Mouse (Mus musculus) heart, postnatal 4 days (tissue): Measurements from ENCODE around the gene Sh3pxd2b. TPM values are rescaled to one million over a fixed set of nuclear protein-coding genes. Genes with fewer than 3 reads are reported as not detected.

Experiments used
- DNase-seq: peaks from one replicate; pipeline ENCODE4 v3.0.0; 2021
- total RNA-seq, 2 experiments: library from RNA; stranded (reverse); gene quantifications; 2 replicates each; pipeline ENCODE4 v1.2.3; 2021

Sh3pxd2b gene
- 10 to 100 TPM; 30.1 to 31.0 TPM for total RNA-seq

DNA sequence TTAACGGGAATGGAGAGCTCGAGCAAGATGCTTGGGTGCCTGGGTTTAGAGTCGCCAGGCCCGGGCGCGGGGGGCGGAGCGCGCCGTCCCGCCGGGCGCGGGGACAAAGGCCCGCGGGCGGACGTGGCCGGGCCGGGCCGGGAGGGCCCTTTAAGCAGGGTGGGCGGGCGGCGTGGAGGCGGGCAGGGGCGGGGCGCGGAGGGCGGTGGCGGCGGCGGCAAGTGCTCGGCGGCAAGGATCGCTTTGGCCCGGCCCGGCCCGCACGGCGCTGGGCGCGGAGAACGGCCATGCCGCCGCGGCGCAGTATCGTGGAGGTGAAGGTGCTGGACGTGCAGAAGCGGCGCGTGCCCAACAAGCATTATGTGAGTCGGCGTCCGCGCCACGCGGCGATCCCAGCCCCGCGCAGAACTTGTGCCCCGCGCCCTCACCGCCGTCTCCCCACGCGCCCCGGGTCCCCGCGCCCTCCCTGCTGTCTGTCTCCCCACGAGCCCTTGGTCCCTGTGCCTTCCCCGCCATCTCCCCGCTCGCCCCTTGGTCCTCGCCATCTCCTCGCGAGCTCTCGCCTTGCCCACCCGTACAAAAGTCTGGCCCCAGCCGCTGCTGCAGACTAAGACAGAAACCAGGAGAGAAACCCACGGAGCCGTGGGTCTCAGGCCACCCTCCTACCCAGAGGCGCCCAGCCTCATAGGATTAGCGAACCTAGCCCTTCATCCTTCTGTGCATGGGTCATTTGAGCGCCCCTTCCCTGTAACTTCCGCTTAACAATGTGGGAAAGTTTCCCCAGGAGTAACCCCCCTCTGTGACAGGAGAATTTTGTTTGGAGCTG is at the start of gene Sh3pxd2b:
Gene Sh3pxd2b, plus strand, starts transcription at position 214 of the 826 bp plus-strand sequence.
- peak; percentile 80 for DNase-seq

DNA sequence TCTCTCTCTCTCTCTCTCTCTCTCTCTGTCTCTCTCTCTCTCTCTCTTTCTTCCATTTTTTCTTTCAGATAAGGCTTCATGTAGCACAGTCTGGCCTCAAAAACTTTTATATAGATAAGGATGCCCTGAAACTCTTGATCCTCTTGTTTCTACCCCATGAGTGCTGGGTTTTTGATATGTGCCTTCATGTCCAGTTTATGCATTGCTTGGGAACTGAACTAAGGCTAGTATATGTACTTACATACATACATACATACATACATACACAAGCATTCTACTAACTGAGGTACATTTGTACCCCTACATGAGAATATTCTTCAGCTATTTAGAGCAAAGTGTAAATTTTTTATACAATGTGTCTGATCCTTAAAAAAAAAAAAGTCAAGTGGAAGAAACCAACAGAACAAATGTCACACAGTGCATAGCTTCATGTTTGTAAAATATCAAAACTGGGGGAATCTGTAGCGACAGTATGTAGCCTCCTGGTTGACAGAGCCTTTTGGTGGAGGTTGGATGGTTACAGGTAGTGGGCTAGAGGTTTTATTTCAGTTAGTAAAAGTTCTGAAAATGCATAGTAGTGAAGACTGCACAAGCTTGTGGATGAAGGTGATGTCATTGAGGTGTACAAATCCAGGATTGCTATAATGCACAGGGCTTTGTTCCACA is 49.6 kb upstream of the Sh3pxd2b start:
- DNase-seq = no peak

DNA sequence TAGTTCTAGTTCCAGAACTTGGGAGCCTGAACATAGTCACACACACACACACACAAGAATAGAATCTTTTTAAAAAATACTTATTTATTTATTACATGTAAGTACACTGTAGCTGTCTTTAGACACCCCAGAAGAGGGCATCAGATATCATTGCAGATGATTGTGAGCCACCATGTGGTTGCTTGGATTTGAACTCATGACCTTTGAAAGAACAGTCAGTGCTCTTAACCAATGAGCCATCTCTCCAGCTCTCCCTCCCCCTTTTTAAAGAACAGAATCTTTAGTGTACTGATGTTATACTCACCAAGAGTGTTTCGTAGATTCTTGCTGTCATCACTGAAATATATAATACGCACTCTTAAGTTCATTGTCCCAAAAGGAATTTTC is 49.1 kb upstream of the Sh3pxd2b start:
- no peak for DNase-seq

DNA sequence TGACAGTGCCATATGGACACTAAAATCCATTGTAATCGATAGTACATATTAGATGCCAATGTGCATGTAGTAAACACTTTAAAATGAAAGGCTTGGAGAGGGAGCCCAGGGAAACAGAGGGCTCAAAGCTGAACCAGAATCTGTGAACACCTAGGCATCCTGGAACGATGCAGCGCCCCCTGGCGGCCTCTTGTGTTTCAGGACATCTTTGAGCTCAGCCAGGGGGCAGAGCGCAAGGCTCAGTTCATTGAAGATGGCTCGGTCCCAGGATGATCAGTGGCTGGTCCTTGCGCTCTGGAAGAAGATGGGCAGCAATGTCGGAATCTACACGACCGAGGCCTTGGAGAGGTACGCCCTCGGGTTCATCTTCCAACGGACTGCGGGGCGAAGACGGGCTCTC is 47.8 kb upstream of the Sh3pxd2b start, which contains the start of gene Hbq1a:
Gene Hbq1a, plus strand, starts transcription at position 205 of the 400 bp plus-strand sequence.
- peak; percentile 73 for DNase-seq

DNA sequence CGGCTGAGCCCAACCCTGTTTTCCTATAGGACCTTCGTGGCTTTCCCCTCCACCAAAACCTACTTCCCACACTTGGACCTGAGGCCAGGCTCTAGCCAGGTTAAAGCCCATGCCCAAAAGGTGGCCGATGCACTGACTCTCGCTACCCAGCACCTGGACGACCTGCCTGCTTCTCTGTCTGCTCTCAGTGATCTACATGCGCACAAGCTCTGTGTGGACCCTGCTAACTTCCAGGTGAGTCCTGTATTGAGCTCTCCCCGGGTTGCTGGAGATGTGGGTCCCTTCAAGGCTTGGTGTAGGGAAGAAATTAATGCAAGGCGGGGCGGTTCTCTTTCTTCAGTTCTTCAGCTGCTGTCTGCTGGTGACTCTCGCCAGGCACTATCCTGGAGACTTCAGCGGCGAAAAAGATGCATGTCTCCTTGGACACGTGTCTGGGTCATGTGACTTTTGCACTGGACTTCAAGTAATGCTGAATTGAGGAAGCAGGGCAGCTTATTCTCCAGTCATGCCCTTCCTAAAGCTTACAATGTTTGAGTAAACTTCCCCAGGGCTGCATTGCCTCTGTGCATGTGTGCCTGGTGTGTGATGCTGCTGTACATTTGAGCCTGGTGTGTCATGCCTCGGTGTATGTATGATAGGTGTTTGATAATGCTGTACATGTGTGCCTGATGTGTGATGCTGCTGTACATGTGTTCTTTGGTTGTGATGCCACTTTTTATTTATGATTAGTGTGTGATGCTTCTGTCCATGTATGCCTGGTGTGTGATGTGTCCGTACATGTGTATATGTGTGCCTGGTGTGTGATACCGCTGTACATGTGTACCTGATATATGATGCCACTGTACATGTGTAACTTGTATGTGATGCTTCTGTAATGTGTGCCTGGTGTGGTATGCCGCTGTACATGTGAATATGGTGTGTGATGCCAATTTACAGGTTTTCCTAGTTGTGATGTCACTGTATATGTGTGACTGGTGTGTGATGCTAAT is 47.0 kb upstream of the Sh3pxd2b start:
- DNase-seq = no peak

DNA sequence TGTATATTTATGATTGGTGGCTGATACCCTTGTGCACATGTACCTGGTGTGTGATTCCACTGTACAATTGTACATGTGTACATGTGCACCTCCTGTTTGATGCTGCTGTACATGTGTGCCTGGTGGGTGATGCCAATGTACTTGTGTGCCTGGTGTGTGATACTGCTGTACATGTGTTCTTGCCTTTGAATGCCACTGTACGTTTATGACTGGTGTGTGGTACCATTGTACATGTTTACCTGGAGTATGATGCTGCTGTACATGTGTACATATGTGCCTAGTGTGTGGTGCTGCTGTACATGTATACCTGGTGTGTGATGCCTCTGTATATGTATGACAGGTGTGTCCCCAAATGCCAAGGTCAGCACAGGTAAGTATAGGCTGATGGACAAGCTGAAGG is 46.1 kb upstream of the Sh3pxd2b start:
- no peak for DNase-seq

DNA sequence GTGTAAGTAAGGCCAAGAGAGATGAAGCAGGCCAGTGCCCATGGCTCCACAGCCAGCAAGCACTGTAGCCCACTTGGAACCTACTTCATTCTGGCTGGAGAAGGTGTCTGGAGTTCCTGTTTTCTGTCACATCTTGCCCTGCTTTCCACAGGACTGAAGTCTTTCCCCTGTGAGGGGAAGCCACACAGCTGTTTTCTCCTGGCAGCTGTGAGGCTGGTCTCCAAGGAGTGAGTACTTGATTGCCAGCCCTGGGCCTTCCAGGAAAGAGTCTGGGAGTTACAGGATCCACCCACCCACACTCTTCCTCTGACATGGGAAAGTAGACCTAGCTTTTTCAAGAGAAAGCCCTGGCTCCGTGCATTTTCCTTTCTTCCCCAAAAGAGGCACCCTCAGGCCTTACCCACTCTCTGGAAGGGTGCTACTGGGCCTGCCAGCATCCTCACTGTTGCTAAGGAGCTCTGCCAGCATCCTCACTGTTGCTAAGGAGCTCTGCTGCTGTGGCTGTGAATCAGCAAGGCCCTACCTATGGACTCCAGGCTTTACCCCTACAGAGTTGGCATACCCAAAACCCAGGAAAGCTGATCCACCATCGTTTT is 44.7 kb upstream of the Sh3pxd2b start:
- DNase-seq = peak; percentile 43

DNA sequence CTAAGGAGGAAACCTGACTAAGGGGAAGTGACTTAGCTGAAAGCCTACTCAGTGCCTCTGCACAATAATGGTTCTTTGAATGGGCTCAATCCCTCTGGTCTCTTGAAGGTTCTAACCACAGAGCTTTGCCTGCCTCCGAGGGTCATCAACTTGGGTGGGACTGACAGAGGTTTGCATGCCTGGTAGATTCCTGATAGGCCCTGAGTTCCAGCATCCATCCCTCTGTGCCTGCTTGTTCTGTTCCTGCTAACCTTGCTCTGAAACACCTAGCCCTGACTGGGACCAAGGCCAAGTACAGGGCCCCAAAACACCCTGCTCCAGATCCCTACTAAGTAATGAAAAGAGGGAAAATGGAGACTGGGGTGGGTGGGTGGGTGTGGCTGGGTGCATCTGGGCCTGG is 44.2 kb upstream of the Sh3pxd2b start:
- no peak for DNase-seq

DNA sequence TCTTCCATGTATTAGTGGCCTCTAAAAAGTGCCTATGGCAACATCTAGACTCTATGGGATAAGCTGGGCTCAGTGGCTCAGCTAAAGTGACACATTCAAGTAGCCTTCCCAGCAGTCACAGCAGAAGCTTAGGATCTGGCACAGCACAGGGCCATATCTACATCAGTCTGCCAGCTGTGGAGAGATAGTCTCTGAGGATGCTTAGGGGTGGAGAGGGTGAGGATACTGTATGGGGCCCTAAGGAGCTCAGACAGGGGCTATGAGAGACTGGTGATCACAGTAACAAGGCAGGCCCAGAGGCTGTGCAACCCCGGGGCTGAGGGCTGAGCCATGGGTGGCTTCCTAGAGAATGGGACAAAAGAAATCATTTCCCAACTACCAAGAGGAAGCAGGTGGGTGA is 40.6 kb upstream of the Sh3pxd2b start:
- no peak for DNase-seq

DNA sequence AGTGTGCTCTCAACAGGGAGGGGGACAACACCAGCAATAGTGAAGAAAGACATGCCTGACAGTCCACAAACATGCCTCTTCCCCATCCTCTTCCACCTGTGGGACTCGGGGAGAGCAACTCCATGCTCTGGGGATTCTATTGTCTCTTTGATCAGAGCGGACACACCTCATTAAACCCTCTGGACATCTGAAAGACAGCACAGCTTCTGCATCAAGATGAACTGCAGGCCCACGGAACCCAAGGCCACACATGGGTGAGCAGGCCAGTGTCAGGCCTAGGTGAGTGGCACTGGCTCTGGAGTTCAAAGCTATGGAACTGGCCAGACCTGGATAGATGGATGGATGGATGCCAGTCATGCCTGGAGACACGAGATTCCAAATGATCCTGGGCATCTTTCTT is 38.2 kb upstream of the Sh3pxd2b start:
- no peak for DNase-seq

DNA sequence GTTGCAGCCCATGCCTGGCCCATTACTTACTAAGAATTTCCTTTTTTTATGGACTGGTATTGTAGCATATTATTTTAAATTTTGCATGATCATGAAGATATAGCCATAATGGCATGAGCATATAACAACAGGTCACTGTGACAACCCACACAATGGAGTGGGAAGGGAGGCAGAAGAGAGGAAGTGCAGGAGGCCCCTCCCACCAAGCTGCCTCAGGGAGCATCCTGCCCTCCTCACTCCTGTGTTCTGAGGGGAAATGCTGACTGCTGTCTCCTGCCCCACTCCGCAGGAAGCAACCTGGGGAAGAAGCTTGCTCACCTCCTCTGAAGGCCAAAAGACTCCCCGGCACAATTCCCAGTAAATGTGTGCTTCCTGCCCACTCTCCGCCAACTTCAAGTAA is 37.7 kb upstream of the Sh3pxd2b start:
- no peak for DNase-seq

DNA sequence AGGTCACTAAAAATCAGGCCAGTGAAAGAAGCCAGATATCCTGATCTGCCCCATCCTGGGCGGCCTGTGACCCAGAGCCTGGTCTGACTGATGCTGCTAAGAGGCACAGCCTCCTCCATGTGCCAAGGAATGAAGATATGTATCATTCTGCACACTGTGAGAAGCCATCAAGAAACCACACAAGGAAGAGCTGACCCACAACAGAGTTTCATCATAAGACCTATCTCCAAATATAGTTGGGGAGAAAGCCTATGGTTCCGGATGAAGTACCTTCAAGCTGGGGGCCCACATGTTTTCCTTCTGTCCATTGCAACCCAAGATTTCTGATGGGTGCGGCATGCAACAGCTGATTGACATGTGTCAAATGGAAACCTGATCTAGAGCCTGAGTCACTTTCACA is 31.6 kb upstream of the Sh3pxd2b start:
- no peak for DNase-seq

DNA sequence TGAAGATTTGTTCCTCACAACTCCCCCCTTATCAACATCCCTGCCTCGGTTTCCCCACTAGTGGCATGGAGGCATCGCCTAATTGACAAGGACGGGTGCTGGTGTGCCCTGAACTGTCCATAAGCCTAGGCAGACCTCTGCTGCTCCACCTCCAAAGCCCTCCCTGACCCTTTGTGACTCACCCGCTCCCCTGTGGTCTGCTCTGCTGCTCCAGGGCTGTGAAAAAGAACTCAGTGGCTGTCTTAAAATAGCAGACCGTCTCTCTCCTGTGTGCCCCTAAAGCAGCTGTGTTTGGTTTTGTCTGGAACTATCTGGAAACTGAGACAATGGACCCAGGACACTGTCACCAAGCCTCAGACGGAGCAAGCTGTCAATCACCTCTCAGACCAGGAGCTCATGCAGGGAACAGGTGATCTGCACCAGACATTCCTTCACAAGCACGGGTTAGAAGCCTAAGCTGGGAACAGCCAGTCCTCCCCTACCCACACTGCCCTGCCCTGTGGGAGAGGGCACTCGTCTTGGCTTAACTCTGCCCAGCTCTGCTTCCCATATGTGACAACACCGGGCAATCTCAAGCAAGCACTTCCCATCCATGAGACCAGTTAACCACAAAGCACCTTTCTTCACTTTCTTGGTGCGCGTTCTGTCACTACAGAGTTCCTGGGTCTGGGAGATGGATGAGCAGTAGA is 27.0 kb upstream of the Sh3pxd2b start:
- DNase-seq = no peak

DNA sequence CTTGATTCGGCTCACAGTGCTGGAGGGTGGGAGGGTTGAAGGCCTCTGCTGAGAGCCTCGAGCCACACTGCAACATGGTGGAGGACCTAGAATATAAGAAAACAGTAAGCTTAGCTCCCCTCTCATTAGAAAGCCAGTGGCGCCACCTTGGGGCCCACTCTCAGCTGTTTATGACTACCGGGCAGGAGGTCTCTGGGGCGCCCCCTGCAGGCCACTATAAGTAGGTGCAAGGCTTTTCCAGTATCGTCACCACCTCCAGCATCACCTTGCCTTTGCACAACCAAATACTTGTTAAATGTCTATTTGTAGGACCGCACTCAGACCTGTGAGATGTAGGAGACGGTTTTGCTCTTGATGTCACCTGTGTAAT is 26.4 kb upstream of the Sh3pxd2b start:
- peak; percentile 78 for DNase-seq

DNA sequence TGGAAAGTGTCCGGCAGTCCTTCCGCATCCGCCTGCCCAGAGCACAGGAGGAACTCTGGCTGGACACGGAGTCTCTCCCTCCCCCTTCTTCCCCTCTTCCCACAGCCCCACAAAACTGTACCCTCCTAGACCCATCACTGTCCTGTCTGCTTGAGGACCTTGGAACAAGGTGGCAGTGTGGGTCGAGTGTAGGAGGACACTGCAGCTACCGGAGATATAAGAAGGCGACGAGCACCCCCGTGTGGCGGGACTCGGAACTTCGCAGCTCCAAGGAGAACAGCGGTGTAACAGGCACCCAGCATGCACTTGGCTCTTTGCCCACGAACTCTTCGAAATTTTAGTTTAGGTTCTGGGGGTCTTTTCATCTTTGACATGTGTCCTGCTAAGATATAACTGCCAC is 23.0 kb upstream of the Sh3pxd2b start:
- DNase-seq = peak; percentile 92

DNA sequence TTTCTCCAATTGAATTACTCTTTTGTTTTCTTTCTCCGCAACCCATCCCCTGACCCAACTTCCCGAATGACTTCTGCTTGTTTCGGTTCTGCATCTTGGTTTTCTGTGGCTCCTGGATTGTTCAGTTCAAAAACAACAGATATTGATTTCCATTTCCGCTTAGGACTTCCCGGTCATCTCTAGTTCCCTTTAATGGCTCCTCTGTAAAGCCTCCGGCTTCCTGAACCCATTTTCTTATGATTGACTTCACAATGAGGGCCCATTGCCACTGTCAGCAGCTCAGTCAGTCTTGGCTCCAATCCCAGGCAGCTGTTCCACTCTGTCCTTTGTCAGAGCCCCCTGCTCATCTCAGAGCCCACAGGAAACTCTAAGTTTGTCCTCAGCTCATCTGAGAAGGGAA is 16.5 kb upstream of the Sh3pxd2b start:
- peak; percentile 55 for DNase-seq

DNA sequence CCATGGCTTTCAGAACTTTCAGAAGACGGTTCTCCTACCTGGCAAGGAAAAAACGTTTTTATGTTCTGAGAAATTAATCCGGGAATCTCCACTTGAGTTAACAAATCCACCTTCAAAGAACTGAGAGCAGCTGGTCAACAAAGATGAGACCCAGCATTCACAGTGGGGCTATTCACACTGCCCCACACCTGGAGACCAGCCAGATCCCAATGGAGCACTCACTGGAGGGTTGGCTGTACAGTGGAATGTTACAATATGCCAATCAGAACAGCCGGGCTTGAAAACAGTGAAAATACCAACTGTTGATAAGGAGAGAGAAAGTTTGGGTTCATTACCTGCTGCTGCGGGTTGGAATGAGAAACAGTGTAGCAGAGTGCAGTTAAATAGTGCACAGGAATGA is 15.8 kb upstream of the Sh3pxd2b start:
- DNase-seq = no peak

DNA sequence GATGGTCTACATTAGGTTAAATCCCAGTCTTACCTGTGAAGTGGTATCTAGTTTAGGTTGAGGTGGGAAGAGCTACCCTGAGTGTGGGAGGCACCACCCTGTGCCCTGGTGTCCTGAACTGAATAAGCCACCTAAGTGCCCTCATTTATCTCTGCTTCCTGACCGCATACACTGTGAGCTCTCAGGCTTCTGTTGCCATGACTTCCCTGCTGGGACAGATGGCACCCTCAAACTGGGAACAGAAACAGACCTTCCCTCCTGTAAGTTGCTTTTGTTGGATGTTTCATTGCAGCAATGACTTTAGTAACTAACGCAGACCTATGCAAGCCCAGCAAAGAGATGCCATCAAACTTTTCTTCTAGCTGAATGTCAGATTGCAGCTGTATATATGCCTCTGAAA is 14.4 kb upstream of the Sh3pxd2b start:
- DNase-seq = no peak

DNA sequence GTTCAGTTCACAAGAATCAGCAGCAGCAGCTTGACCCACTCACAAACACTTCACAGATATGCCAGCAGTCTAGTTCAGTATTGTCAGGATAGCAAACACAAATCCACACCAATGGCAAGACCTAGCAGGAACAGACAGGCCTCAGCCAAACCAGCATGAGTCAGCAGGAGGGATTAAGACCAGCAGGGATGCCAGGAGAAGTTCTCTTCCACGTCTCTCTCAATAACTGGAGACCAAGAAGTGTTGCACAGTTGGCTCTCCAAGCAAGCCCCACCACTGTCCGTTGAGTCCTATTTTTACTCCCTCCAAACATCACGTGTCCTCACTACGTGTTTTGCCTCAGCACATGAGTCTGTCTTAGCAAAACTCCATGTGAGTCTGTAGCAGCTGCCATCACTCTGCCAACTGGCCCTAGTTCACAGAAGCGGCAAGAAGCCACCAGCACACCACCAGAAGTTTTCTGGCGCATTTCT is 11.1 kb upstream of the Sh3pxd2b start:
- no peak for DNase-seq

DNA sequence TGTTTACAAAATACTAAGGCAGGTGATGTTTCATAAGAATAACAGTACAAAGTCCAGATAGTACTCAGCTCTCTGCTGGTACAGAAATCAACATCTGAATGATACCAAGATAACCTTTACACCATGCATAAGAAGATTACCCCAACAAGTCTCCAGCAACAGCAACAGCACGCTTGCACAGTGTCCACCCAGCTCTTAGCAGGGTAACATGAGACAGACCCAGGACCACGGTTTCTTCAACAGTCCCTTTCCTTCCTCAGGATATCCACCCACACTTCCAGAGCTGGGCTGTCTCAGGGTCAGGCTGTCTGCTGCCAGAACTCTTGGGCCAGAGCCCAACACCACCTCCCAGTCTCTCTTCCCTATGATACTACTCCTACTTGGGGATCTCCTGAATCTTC is 8.5 kb upstream of the Sh3pxd2b start:
- peak; percentile 59 for DNase-seq
